Mouse (Mus musculus) urinary bladder, postnatal 10 days (tissue): ENCODE results near the gene March11.

ENCODE experiments used
- DNase-seq: peaks from one replicate; pipeline ENCODE4 v3.0.0; 2022; ENCODE audit warnings: low spot score

The March11 gene

DNA sequence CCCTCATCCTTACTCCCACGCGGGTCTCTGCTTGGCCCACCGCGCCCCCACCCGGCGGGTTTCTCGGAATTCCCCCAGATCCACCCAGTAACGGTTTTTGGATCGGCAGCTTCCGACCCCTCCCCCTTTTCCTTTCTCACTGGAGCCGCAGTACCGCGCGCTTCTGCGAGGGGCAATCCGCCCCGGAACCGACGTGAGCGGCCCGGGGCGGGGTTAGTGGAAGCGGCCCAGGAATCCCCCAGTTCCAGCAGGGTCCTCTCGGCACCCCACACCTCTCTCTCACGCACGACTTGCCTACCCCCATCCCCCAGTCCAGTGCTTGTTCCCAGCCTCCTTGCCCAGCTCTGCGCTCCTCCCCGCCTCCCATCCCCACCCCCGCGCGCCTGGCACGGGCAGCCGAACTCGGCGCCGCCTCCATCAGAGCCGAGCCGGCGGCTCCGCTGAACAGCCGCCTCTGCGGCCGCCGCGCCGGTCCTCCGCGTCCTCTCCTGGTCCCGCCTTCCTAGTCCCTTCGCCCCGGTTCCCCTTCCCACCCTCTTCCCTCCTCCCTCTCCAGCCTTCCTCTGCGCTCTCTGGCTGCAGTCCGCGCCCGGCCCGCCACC is at the start of gene March11:
TSS of gene March11 (plus strand) at position 420 of the 602 bp plus-strand sequence.
- no peak for DNase-seq

DNA sequence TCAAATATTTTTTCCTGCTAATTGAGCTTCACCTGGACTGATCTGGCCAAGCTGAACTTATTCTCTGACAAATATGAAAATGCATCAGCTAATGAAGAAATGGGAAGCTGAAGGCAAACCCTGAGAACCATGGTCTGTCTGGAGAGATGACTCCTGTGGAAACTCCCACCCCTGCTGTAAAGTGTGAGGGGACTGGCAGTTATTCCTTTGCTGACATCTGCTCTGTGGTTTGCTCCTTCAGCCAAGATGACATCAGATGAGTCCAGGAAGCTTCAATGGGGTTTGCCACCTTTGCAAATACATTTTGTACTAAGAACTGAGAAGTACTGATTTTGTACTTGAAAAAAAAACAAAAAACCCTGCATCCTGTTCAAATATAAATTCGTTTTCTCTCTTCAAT is 46.5 kb upstream of the March11 start:
- no peak for DNase-seq

DNA sequence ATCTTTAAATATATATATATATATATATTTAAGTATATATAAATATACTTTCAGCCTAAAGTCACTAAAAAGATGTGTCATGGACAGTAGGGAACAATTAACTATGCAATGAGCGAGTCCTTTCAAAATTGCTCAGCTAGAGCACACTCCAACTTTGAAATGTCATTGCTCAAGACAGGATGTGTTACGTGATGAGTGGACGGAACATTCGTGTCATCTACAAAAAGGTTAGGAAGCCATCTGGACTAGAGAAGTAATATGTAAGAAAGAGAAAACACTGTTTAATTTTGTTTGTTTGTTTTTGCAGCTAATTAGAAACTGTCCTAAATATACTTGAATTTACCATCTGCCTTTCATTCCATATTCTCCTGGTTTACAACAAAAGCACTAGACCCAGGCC is 39.3 kb upstream of the March11 start:
- no peak for DNase-seq

DNA sequence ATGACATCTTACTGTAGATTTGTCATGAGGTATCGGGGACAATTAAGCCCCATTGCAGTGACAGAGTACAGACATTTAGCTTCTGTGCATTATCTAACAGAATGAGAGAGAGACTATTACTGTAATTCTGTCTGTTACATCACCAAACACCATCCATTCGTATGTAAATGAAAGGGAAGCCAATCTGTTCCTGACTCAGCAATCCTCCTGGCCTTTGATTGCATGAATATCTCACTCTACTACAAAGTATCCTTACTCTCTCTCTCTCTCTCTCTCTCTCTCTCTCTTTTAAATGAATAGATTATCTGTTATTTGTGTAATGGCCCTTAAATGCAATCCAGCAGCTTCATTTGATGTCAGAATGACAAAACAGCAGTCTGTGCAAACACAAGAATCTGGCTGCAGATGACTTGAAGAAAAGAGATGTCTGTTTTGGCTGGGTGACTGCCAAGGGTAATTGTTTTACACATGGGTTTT is 32.8 kb upstream of the March11 start:
- DNase-seq = no peak

GRCm38 (mm10) chr15:26276608-26277007 is 32.2 kb upstream of the March11 start:
- no peak for DNase-seq

GRCm38 (mm10) chr15:26291871-26292270 is 17.0 kb upstream of the March11 start:
- no peak for DNase-seq

DNA sequence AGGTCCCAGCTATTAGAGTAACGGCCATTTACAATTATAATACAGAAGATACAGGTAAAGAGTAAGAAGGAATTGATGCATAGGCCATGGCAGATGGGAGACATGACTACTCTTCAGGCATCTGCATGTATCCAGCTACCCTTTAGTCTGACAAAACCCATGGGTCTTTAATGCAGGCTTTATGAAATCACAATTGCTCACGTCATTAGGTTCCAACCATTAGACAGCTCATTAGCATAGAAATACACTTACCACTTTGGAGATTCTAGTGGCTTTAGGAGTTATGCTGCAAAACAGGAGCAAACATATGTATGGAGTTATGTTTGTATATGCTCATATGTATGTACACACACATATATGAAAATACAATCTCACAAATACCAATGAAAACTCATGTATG is 16.0 kb upstream of the March11 start:
- DNase-seq = no peak

GRCm38 (mm10) chr15:26293215-26293614 is 15.6 kb upstream of the March11 start:
- no peak for DNase-seq

DNA sequence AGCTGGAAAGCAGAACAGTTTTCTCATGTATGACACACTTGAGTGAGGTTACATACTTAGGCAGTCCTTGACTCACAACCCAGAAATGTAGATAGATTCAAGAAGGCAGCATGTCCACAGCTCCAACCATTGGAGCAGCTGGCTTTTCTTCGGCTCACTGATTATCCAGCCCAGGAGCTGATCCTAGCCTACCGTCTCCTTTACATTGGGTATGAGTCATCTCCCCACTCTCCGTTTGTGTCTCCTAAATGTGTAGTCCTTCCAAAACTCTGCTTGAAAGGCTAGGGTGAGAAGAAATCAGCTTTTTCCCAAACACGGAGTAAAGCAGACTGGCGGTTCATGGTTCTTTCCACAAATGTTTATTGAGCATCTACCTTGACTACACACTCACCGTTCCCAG is 10.2 kb upstream of the March11 start:
- DNase-seq = no peak

DNA sequence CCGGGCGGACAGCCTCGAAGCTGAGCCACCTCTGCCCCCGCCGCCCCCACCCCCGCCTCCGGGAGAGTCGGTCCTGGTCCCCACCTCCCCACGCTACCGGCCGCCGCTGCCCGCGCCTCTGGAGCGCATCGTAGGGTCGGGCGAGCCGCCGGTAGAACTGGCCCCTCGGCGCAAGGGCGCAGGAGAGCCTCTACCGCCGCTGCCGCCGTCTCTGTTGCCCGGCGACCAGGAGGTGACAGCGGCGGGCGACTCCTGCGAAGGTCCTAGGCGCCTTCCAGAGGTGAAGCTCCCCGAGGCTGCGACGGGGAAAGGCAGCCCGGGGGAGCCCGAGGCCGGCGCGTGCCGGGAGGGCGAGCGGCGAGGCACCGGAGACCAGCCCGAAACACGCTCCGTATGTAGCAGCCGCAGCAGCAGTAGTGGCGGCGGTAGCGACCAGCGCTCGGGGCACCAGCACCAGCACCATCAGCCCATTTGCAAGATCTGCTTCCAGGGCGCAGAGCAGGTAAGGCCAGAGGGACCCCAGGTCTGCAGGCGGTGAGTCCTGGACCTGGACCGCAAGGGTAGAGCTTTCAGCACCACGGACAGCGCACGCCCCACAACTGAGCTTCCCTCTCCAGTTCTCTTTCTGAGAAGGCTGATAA is 563 bp downstream of the March11 start:
- peak; percentile 23 for DNase-seq

DNA sequence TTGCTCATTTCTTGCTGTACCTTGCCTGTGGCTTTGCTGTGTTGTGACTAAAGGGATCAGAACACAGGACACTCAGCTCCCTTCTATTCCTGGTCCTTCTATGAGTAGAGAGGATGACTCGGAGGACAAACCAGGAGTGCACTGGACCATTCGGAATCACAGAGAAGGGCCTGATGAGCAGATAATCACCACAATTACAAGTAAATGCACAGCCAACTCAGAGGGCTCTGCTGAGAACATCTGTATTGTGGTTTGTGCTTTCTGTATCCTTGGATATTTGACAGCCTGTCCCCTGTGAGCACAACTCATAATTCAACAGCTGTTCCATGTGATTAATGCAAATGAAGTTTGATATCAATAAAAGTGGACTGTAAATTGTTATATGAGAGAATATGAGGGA is 11.0 kb downstream of the March11 start:
- DNase-seq = no peak

DNA sequence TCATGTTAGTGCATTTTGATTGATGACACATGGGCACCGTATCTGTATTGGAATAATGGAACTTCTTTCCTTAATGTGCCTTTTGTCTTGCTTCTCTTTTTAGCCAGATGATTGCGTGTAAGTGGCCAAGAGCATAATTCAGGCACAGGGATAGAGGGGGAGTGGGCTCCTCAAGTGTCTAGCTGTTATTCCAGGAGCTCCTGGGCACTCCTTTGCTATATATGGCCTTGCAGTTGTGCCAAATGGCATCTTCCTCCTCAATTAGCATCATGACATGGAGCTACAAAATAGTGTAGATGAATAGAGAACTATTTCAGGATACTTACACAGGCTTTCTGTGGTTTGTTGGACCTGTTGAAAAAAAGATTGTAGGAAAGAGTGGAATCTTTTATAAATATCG is 11.6 kb downstream of the March11 start:
- no peak for DNase-seq

DNA sequence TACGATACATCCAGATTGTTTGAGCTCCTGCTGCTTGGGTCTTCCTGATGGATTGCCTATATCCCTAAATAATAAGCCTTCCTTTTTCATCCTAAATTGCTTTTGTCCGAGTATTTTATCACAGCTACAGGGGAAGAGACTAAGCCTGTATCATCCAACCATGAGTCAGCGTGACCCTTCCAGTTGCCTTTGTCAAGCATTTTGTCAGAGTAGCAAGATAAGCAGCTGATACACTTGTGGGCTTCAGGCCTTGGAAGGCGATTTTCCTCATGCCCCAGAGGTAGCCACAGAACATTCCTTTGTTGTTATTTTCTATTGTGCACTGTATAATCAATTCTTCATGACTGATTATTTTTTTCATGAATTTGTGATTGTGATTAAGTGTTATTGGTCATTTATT is 14.0 kb downstream of the March11 start:
- no peak for DNase-seq

DNA sequence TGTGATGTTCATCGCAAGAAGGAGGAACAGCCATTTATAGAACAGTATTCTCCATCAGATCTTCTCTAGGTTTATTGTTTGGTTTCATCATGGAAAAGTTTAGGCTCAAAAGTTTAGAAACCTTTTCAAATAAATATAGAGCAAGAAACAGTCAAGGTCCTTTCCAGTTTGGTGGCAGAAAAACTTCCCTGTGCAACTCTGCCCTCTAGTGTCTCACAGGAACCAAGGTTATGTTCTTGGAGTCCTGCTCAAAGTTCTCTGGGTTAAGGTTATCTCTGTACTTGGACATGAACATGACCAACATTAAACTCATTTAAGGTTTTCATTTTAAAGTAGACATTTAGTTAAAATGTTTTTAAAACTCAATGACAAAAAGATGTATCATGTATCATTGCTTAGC is 18.3 kb downstream of the March11 start:
- DNase-seq = no peak

DNA sequence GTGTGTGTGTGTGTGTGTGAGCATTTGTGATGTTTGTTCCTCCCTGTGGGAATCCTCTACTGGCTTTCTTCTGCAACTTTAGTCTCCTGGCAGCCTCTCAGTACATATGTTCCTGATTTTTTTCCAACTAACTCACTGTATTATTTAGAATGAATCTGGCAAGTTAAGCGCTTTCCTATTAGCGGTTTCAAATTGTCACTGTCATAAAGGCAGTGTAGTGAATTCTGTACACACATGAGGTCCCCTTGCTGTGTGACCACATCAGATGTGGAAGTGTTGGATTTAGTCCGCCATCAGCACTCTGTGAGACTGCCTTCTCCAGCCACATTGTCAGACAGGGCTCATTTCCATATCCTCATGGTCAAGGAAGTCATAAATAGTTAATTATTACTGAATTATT is 26.9 kb downstream of the March11 start:
- DNase-seq = no peak

- no peak for DNase-seq
These were observed 28.9 kb downstream of the March11 start for GRCm38 (mm10) chr15:26337775-26338174.

- no peak for DNase-seq
These were observed 29.5 kb downstream of the March11 start for GRCm38 (mm10) chr15:26338343-26338742.

GRCm38 (mm10) chr15:26340490-26340889 is 31.6 kb downstream of the March11 start:
- DNase-seq = no peak

GRCm38 (mm10) chr15:26340966-26341365 is 32.1 kb downstream of the March11 start:
- DNase-seq = no peak

- no peak for DNase-seq
These were observed 35.5 kb downstream of the March11 start for GRCm38 (mm10) chr15:26344329-26344728.

GRCm38 (mm10) chr15:26353656-26354055 is 44.8 kb downstream of the March11 start:
- no peak for DNase-seq

- no peak for DNase-seq
These were observed 56.5 kb downstream of the March11 start for GRCm38 (mm10) chr15:26365344-26365743.

GRCm38 (mm10) chr15:26366511-26366910 is 57.7 kb downstream of the March11 start:
- no peak for DNase-seq

DNA sequence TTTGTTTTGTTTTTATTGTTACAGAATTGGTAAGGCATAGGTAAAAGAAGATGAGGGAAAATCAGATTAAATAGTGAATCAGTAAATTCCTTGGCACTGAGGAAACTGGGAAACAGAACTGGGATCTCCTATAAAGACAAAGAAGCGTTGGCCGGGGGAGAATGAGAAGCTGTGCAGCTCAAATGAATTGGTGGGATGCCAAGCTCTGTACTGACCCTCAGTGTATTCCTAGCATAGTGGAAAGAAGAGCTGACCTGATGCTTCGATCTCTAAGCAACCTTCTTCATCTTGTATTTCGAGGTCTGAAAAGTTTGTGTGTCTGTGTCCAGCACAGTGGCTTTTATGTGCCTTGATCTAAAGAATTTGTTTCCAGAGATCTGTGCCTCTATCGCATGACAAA is 64.9 kb downstream of the March11 start:
- DNase-seq = no peak
